Mouse (Mus musculus) heart, embryonic 12.5 days (tissue): ENCODE results near the gene Gm43720. TPM values are rescaled to one million over a fixed set of nuclear protein-coding genes. Genes with fewer than 3 reads are reported as not detected.
"Not testable (repeated sequence)": the region's sequence is repeated elsewhere in the genome, so short reads cannot be mapped to it uniquely, and the experiment has no call there.

ENCODE experiments used
- ATAC-seq: fragments of 200-750 bp; cut with Nextera tagmentation; 2 replicates; pipeline ENCODE4 v1.8.0; 2017; ENCODE audit warnings: moderate TSS enrichment, moderate library complexity; ENCODE audit not compliant: insufficient number of reproducible peaks, low FRiP score
- H3K27ac ChIP-seq: fragments of 300-500 bp; sonication (generic); 2 replicates; pipeline ENCODE4 v1.5.1; 2016; ENCODE audit warnings: mild to moderate bottlenecking, moderate library complexity; ENCODE audit not compliant: poor library complexity, severe bottlenecking
- H3K27me3 ChIP-seq: fragments of 300-500 bp; sonication (generic); replicated peaks from 2 replicates; pipeline ENCODE4 v1.6.1; 2016; ENCODE audit warnings: mild to moderate bottlenecking, moderate library complexity
- H3K36me3 ChIP-seq: fragments of 300-500 bp; sonication (generic); 2 replicates; pipeline ENCODE4 v1.6.1; 2016; ENCODE audit warnings: mild to moderate bottlenecking, moderate library complexity
- H3K4me1 ChIP-seq: fragments of 300-500 bp; sonication (generic); replicated peaks from 2 replicates; pipeline ENCODE4 v1.6.1; 2016; ENCODE audit warnings: mild to moderate bottlenecking
- H3K4me2 ChIP-seq: fragments of 300-500 bp; sonication (generic); 2 replicates; pipeline ENCODE4 v1.6.1; 2016; ENCODE audit warnings: mild to moderate bottlenecking, moderate library complexity
- H3K4me3 ChIP-seq: fragments of 300-500 bp; sonication (generic); 2 replicates; pipeline ENCODE4 v1.5.1; 2016; ENCODE audit warnings: mild to moderate bottlenecking
- H3K9ac ChIP-seq: fragments of 300-500 bp; sonication (generic); 2 replicates; pipeline ENCODE4 v1.6.1; 2016; ENCODE audit warnings: mild to moderate bottlenecking, moderate library complexity
- H3K9me3 ChIP-seq: fragments of 300-500 bp; sonication (generic); replicated peaks from 2 replicates; pipeline ENCODE4 v1.6.1; 2016; ENCODE audit warnings: mild to moderate bottlenecking, moderate library complexity
- WGBS: fragments of 180-500 bp; shearing (Covaris S2); methylation state at CpG from one replicate; pipeline ENCODE4 v1.1.7; 2016; 5-methylcytosine and 5-hydroxymethylcytosine counted together
- polyA plus RNA-seq: library from polyadenylated mRNA; unstranded; fragments of >200 nt; fragmentation: Nextera tagmentation; extraction: Ambion mirVana; gene quantifications from 2 replicates; pipeline ENCODE4 v1.2.1, GENCODE M21; 2016

Gene Gm43720
- polyA plus RNA-seq, 1 experiment from 2014 or later: 0.04 TPM

- not testable (repeated sequence) for H3K27me3 ChIP-seq, H3K4me2 ChIP-seq, H3K36me3 ChIP-seq, H3K27ac ChIP-seq, H3K4me3 ChIP-seq, H3K9ac ChIP-seq, H3K4me1 ChIP-seq, ATAC-seq
- H3K9me3 ChIP-seq: peaks cover 32% of the 10 kb centered on the region
- WGBS: 93% methylated on average over 13 of the region's 13 CpGs
These were observed 63.1 kb downstream of the Gm43720 start for GRCm38 (mm10) chr5:138216632-138217031.

Other genes starting within 250 kb of the Gm43720 start
- not detected in 2 replicates for gene Smok3c, start 226.8 kb downstream of the Gm43720 start, polyA plus RNA-seq
- gene Zkscan1, start 194.9 kb downstream of the Gm43720 start, polyA plus RNA-seq: 15.7 and 15.9 TPM in 2 replicates
- gene Zscan21, start 163.1 kb downstream of the Gm43720 start, polyA plus RNA-seq: 37.6 and 38.1 TPM in 2 replicates
- gene Zfp113, start 124.2 kb downstream of the Gm43720 start, polyA plus RNA-seq: 9.9 and 10.0 TPM in 2 replicates
- 249 and 253 TPM in 2 replicates for gene Cops6, start 118.9 kb downstream of the Gm43720 start, polyA plus RNA-seq
- gene Ap4m1, start 108.0 kb downstream of the Gm43720 start, polyA plus RNA-seq: 12.1 and 12.6 TPM in 2 replicates
- 136 and 138 TPM in 2 replicates for gene Mcm7, start 107.5 kb downstream of the Gm43720 start, polyA plus RNA-seq
- gene Taf6, start 92.5 kb downstream of the Gm43720 start, polyA plus RNA-seq: 73.9 and 78.5 TPM in 2 replicates
- gene Cnpy4, start 92.5 kb downstream of the Gm43720 start, polyA plus RNA-seq: 26.2 and 26.5 TPM in 2 replicates
- 5.1 and 6.2 TPM in 2 replicates for gene Mblac1, start 85.6 kb downstream of the Gm43720 start, polyA plus RNA-seq
- not detected in 2 replicates for gene Nxpe5, start 54.1 kb downstream of the Gm43720 start, polyA plus RNA-seq
- gene Lamtor4, start 24.5 kb downstream of the Gm43720 start, polyA plus RNA-seq: 62.4 and 70.7 TPM in 2 replicates
- gene BC037034, start 15.9 kb downstream of the Gm43720 start, polyA plus RNA-seq: 7.9 and 8.0 TPM in 2 replicates
- gene Gal3st4, start 7.1 kb downstream of the Gm43720 start, polyA plus RNA-seq: 0.82 and 0.92 TPM in 2 replicates
- 13.1 and 15.1 TPM in 2 replicates for gene Gpc2, start within 50 bp of the Gm43720 start, polyA plus RNA-seq
- 3.3 and 4.5 TPM in 2 replicates for gene Stag3, start 282 bp upstream of the Gm43720 start, polyA plus RNA-seq
- 0.15 TPM in 1 of 2 replicates, not detected in the other for gene Pvrig, start 62.0 kb upstream of the Gm43720 start, polyA plus RNA-seq
- gene Zfp157, start 161.5 kb upstream of the Gm43720 start, polyA plus RNA-seq: 21.7 and 23.0 TPM in 2 replicates